Mouse (Mus musculus): ENCODE results near the gene Phactr4. TPM values are rescaled to one million over a fixed set of nuclear protein-coding genes. Genes with fewer than 3 reads are reported as not detected.
A peak's percentile ranks its signal among the peaks of the same experiment; 100 is the strongest.

Phactr4 gene
- total RNA-seq, 2 experiments from 2014 or later: 75.6 to 90.5 TPM

GRCm38 (mm10) chr4:132380965-132381616 is 41.2 kb downstream of the Phactr4 start:
- no peak for ATAC-seq (replicated peaks; ENCODE audit: low FRiP score, poor library complexity, severe bottlenecking)

- ATAC-seq (replicated peaks; ENCODE audit: low FRiP score, poor library complexity, severe bottlenecking): no peak
Observed at GRCm38 (mm10) chr4:132373820-132374219, 48.5 kb downstream of the Phactr4 start.

GRCm38 (mm10) chr4:132369953-132370750 is 52.1 kb downstream of the Phactr4 start:
- no peak for ATAC-seq (replicated peaks; ENCODE audit: low FRiP score, poor library complexity, severe bottlenecking)

- ATAC-seq (replicated peaks; ENCODE audit: low FRiP score, poor library complexity, severe bottlenecking): no peak
Observed at GRCm38 (mm10) chr4:132367480-132368201, 54.6 kb downstream of the Phactr4 start.

- ATAC-seq (replicated peaks; ENCODE audit: low FRiP score, poor library complexity, severe bottlenecking): no peak
Observed at GRCm38 (mm10) chr4:132365450-132366060, 56.7 kb downstream of the Phactr4 start.

GRCm38 (mm10) chr4:132363487-132363886 is 58.8 kb downstream of the Phactr4 start:
- ATAC-seq (replicated peaks; ENCODE audit: low FRiP score, poor library complexity, severe bottlenecking): no peak

- no peak for ATAC-seq (replicated peaks; ENCODE audit: low FRiP score, poor library complexity, severe bottlenecking)
Observed at GRCm38 (mm10) chr4:132359510-132359909, 62.8 kb downstream of the Phactr4 start.

- ATAC-seq (replicated peaks; ENCODE audit: low FRiP score, poor library complexity, severe bottlenecking): peak; percentile 83
Observed at GRCm38 (mm10) chr4:132356170-132356569, 66.1 kb downstream of the Phactr4 start.

GRCm38 (mm10) chr4:132355403-132355802 is 66.9 kb downstream of the Phactr4 start:
- no peak for ATAC-seq (replicated peaks; ENCODE audit: low FRiP score, poor library complexity, severe bottlenecking)

- no peak for ATAC-seq (replicated peaks; ENCODE audit: low FRiP score, poor library complexity, severe bottlenecking)
Observed at GRCm38 (mm10) chr4:132354571-132354970, 67.7 kb downstream of the Phactr4 start.

- ATAC-seq (replicated peaks; ENCODE audit: low FRiP score, poor library complexity, severe bottlenecking): peak; percentile 84
Observed at GRCm38 (mm10) chr4:132353481-132353885, 68.8 kb downstream of the Phactr4 start, which contains the start of gene Rcc1. Gene Rcc1, minus strand, starts transcription at chr4:132353605.

- peak; percentile 33 for ATAC-seq (replicated peaks; ENCODE audit: low FRiP score, poor library complexity, severe bottlenecking)
Observed at GRCm38 (mm10) chr4:132352739-132353138, 69.5 kb downstream of the Phactr4 start.

- ATAC-seq (replicated peaks; ENCODE audit: low FRiP score, poor library complexity, severe bottlenecking): no peak
Observed at GRCm38 (mm10) chr4:132351401-132351800, 70.9 kb downstream of the Phactr4 start.

GRCm38 (mm10) chr4:132350854-132351253 is 71.4 kb downstream of the Phactr4 start:
- ATAC-seq (replicated peaks; ENCODE audit: low FRiP score, poor library complexity, severe bottlenecking): no peak

- ATAC-seq (replicated peaks; ENCODE audit: low FRiP score, poor library complexity, severe bottlenecking): no peak
Observed at GRCm38 (mm10) chr4:132350123-132350740, 72.1 kb downstream of the Phactr4 start.

GRCm38 (mm10) chr4:132349495-132350122 is 72.7 kb downstream of the Phactr4 start:
- ATAC-seq (replicated peaks; ENCODE audit: low FRiP score, poor library complexity, severe bottlenecking): no peak

GRCm38 (mm10) chr4:132346661-132347060 is 75.6 kb downstream of the Phactr4 start:
- no peak for ATAC-seq (replicated peaks; ENCODE audit: low FRiP score, poor library complexity, severe bottlenecking)

- no peak for ATAC-seq (replicated peaks; ENCODE audit: low FRiP score, poor library complexity, severe bottlenecking)
Observed at GRCm38 (mm10) chr4:132346261-132346660, 76.0 kb downstream of the Phactr4 start.

GRCm38 (mm10) chr4:132345843-132346212 is 76.5 kb downstream of the Phactr4 start:
- ATAC-seq (replicated peaks; ENCODE audit: low FRiP score, poor library complexity, severe bottlenecking): no peak

Measured in erythroid progenitor cell, adult 5-6 weeks (primary cell).